ENCODE assay signal across 8 mouse cellular contexts in genomic region chr9:65346476-65347111, GRCm38 (mm10). TPM values are rescaled to one million over a fixed set of nuclear protein-coding genes. Genes with fewer than 3 reads are reported as not detected.
DNase-seq lines count a peak whose midpoint lies in the region; ATAC-seq and TF ChIP-seq lines count a peak whose summit lies in the region.

No protein-coding gene starts in this region.

- DNase-seq in T-cell, adult 2 months (ENCODE audit: low spot score): peak; percentile 51
- peak; percentile 46 to 59 for DNase-seq in cerebellum, adult 2 months
- peak; percentile 49 for DNase-seq in forebrain, postnatal 0 days
- no peak for DNase-seq in hindbrain, embryonic 14.5 days (ENCODE audit: low spot score)
- peak; percentile 14 to 27 for DNase-seq in left cerebral cortex, adult 8-10 months (ENCODE audit: low spot score in 2 of 2)
- peak; percentile 30 for DNase-seq in retina, postnatal 7 days (ENCODE audit: low read depth, low spot score)
- peak; percentile 67 for DNase-seq in thymus, postnatal 4 days

- TF ChIP-seq POLR2A in cerebellum, adult 2 months (IDR thresholded peaks at IDR 0.05; ENCODE audit: borderline replicate concordance, insufficient read depth, low read length): no peak

- no peaks in the 10 kb centered on the region for H3K9me3 ChIP-seq in forebrain, postnatal 0 days (ENCODE audit: low read length)
- no peaks in the 10 kb centered on the region for H3K9me3 ChIP-seq in hindbrain, embryonic 14.5 days (ENCODE audit: control insufficient read depth, low read length)

- TF ChIP-seq CTCF in cerebellum, adult 2 months (IDR thresholded peaks at IDR 0.05; ENCODE audit: borderline replicate concordance, insufficient read depth, low read depth, low read length): no peak
- no peak for TF ChIP-seq CTCF in forebrain, postnatal 0 days (IDR thresholded peaks at IDR 0.05; ENCODE audit: low read depth)

- ATAC-seq in forebrain, postnatal 0 days: peak; percentile 54
- peak; percentile 62 for ATAC-seq in hindbrain, embryonic 14.5 days (ENCODE audit: low FRiP score)

- peak overlapping the region; percentile 67 for H3K4me3 ChIP-seq in cerebellum, adult 2 months (replicated peaks; ENCODE audit: insufficient read depth, low read depth, low read length)
- peak overlapping the region; percentile 99 for H3K4me3 ChIP-seq in forebrain, postnatal 0 days (ENCODE audit: low read depth, low read length)
- H3K4me3 ChIP-seq in hindbrain, embryonic 14.5 days (replicated peaks; ENCODE audit: low read length): peak overlapping the region; percentile 99
- H3K4me3 ChIP-seq in macrophage (ENCODE audit: inconsistent target): peak overlapping the region; percentile 60

- H3K9ac ChIP-seq in forebrain, postnatal 0 days: peak overlapping the region; percentile 93
- H3K9ac ChIP-seq in hindbrain, embryonic 14.5 days: peak overlapping the region; percentile 96

- H3K4me2 ChIP-seq in forebrain, postnatal 0 days (ENCODE audit: low read depth): peak overlapping the region; percentile 87
- peak overlapping the region; percentile 91 for H3K4me2 ChIP-seq in hindbrain, embryonic 14.5 days (replicated peaks)

- H3K4me1 ChIP-seq in cerebellum, adult 2 months (ENCODE audit: control insufficient read depth, insufficient read depth, low read length): peaks cover 3% of the 10 kb centered on the region
- peaks cover 14% of the 10 kb centered on the region for H3K4me1 ChIP-seq in forebrain, postnatal 0 days (ENCODE audit: insufficient read depth)
- peaks cover 15% of the 10 kb centered on the region for H3K4me1 ChIP-seq in hindbrain, embryonic 14.5 days (replicated peaks; ENCODE audit: control insufficient read depth, insufficient read depth, low read length)

- H3K27ac ChIP-seq in cerebellum, adult 2 months (ENCODE audit: insufficient read depth, low read length): 0 out of 2 replicates have a peak overlapping the region, but pooled peaks have one; percentile 9
- H3K27ac ChIP-seq in forebrain, postnatal 0 days (ENCODE audit: low read depth, low read length): peak overlapping the region; percentile 97
- H3K27ac ChIP-seq in hindbrain, embryonic 14.5 days: peak overlapping the region; percentile 92
- peak overlapping the region; percentile 18 for H3K27ac ChIP-seq in macrophage

- peaks cover 47% of the 10 kb centered on the region for H3K79me2 ChIP-seq in macrophage (ENCODE audit: inconsistent target)

- H3K27me3 ChIP-seq in cerebellum, adult 2 months (ENCODE audit: control insufficient read depth, insufficient read depth, low read length): no peaks in the 10 kb centered on the region
- no peaks in the 10 kb centered on the region for H3K27me3 ChIP-seq in forebrain, postnatal 0 days (ENCODE audit: insufficient read depth, low read length)
- no peaks in the 10 kb centered on the region for H3K27me3 ChIP-seq in hindbrain, embryonic 14.5 days (ENCODE audit: control insufficient read depth, insufficient read depth, low read length)

- H3K36me3 ChIP-seq in forebrain, postnatal 0 days (ENCODE audit: insufficient read depth): no peaks in the 10 kb centered on the region
- no peaks in the 10 kb centered on the region for H3K36me3 ChIP-seq in hindbrain, embryonic 14.5 days (replicated peaks; ENCODE audit: control insufficient read depth, insufficient read depth)
- no peaks in the 10 kb centered on the region for H3K36me3 ChIP-seq in macrophage (ENCODE audit: inconsistent target)

- under 1% methylated on average over 77 of the region's 77 CpGs for WGBS in cerebellum, adult 2 months
- WGBS in forebrain, postnatal 0 days: under 1% methylated on average over 75 of the region's 77 CpGs
- under 1% methylated on average over 73 of the region's 77 CpGs for WGBS in hindbrain, embryonic 14.5 days
- WGBS in macrophage (ENCODE audit: missing documents): 0% methylated on average over 57 of the region's 77 CpGs

RNA-seq across cellular contexts. Expression of gene Pdcd7, which starts 0.7 kb away (rescaled TPM):
- polyA plus RNA-seq in cerebellum, adult 2 months (2012; rRNA removed): 19.8 and 20.1 TPM in 2 replicates
- 21.8 and 22.0 TPM in 2 replicates for total RNA-seq in forebrain, postnatal 0 days (2014; rRNA removed)
- 8.5 and 9.2 TPM in 2 replicates for polyA plus RNA-seq in forebrain, postnatal 0 days (2015; fragmentation: Nextera tagmentation; extraction: Ambion mirVana)
- 10.7 and 13.3 TPM in 2 replicates for polyA plus RNA-seq in hindbrain, embryonic 14.5 days (2014; fragmentation: Nextera tagmentation; extraction: Ambion mirVana)
- 10 to 100 TPM; 27.3 to 31.1 (median 27.9) TPM for total RNA-seq in left cerebral cortex, adult 8-10 months (2022)
- total RNA-seq in macrophage (2018; cell fraction: chromatin; rRNA removed): 10 to 100 TPM in 20 of 26 experiments, 1 to 10 TPM in 6; 6.3 to 32.2 (median 14.7) TPM
- total RNA-seq in macrophage (2018; cell fraction: cytosol; rRNA removed): 10 to 100 TPM in 10 of 26 experiments, 1 to 10 TPM in 16; 4.8 to 14.8 (median 9.6) TPM
- total RNA-seq in macrophage (2018; cell fraction: nucleus; rRNA removed): 10 to 100 TPM in 19 of 26 experiments, 1 to 10 TPM in 7; 6.0 to 24.5 (median 12.4) TPM
- polyA plus RNA-seq in macrophage (2018): 10.1 to 13.8 TPM (median 10.9 TPM) in 3 replicates

RNA-seq across cellular contexts. Expression of gene Ubap1l, which starts 14.2 kb away (rescaled TPM):
- 34.2 and 38.1 TPM in 2 replicates for polyA plus RNA-seq in cerebellum, adult 2 months (2012; rRNA removed)
- 3.5 and 7.4 TPM in 2 replicates for total RNA-seq in forebrain, postnatal 0 days (2014; rRNA removed)
- polyA plus RNA-seq in forebrain, postnatal 0 days (2015; fragmentation: Nextera tagmentation; extraction: Ambion mirVana): 0.29 and 0.59 TPM in 2 replicates
- polyA plus RNA-seq in hindbrain, embryonic 14.5 days (2014; fragmentation: Nextera tagmentation; extraction: Ambion mirVana): 2.8 and 4.2 TPM in 2 replicates
- 1 to 10 TPM; 4.0 to 5.0 (median 4.7) TPM for total RNA-seq in left cerebral cortex, adult 8-10 months (2022)
- total RNA-seq in macrophage (2018; cell fraction: chromatin; rRNA removed): 1 to 10 TPM in 17 of 26 experiments, under 1 TPM in 1, not detected in 8; 0.78 to 8.2 (median 3.1) TPM
- under 1 TPM in 2 of 26 experiments, not detected in 24; 0.22 to 0.34 TPM for total RNA-seq in macrophage (2018; cell fraction: cytosol; rRNA removed)
- 1 to 10 TPM in 15 of 26 experiments, under 1 TPM in 6, not detected in 5; 0.63 to 6.4 (median 1.5) TPM for total RNA-seq in macrophage (2018; cell fraction: nucleus; rRNA removed)
- not detected in 3 replicates for polyA plus RNA-seq in macrophage (2018)

RNA-seq across cellular contexts. Expression of gene Kbtbd13, which starts 44.9 kb away (rescaled TPM):
- polyA plus RNA-seq in cerebellum, adult 2 months (2012; rRNA removed): 0.11 and 0.14 TPM in 2 replicates
- total RNA-seq in forebrain, postnatal 0 days (2014; rRNA removed): 1.6 and 1.7 TPM in 2 replicates
- 0.68 and 0.83 TPM in 2 replicates for polyA plus RNA-seq in forebrain, postnatal 0 days (2015; fragmentation: Nextera tagmentation; extraction: Ambion mirVana)
- polyA plus RNA-seq in hindbrain, embryonic 14.5 days (2014; fragmentation: Nextera tagmentation; extraction: Ambion mirVana): 0.52 and 0.70 TPM in 2 replicates
- under 1 TPM in 3 of 4 experiments, not detected in 1; 0.11 to 0.32 (median 0.12) TPM for total RNA-seq in left cerebral cortex, adult 8-10 months (2022)
- not detected for total RNA-seq in macrophage (2018; cell fraction: chromatin; rRNA removed)
- total RNA-seq in macrophage (2018; cell fraction: cytosol; rRNA removed): under 1 TPM in 1 of 26 experiments, not detected in 25; 0.04 TPM
- not detected for total RNA-seq in macrophage (2018; cell fraction: nucleus; rRNA removed)
- not detected in 3 replicates for polyA plus RNA-seq in macrophage (2018)

RNA-seq across cellular contexts. Expression of gene Rasl12, which starts 51.7 kb away (rescaled TPM):
- polyA plus RNA-seq in cerebellum, adult 2 months (2012; rRNA removed): 6.3 and 7.4 TPM in 2 replicates
- total RNA-seq in forebrain, postnatal 0 days (2014; rRNA removed): 7.5 and 8.2 TPM in 2 replicates
- 4.2 and 4.6 TPM in 2 replicates for polyA plus RNA-seq in forebrain, postnatal 0 days (2015; fragmentation: Nextera tagmentation; extraction: Ambion mirVana)
- polyA plus RNA-seq in hindbrain, embryonic 14.5 days (2014; fragmentation: Nextera tagmentation; extraction: Ambion mirVana): 7.6 and 7.9 TPM in 2 replicates
- 1 to 10 TPM; 2.1 to 3.4 (median 3.2) TPM for total RNA-seq in left cerebral cortex, adult 8-10 months (2022)
- total RNA-seq in macrophage (2018; cell fraction: chromatin; rRNA removed): under 1 TPM in 1 of 26 experiments, not detected in 25; 0.28 TPM
- total RNA-seq in macrophage (2018; cell fraction: cytosol; rRNA removed): not detected
- total RNA-seq in macrophage (2018; cell fraction: nucleus; rRNA removed): not detected
- not detected in 3 replicates for polyA plus RNA-seq in macrophage (2018)

RNA-seq across cellular contexts. Expression of gene Clpx, which starts 52.5 kb away (rescaled TPM):
- polyA plus RNA-seq in cerebellum, adult 2 months (2012; rRNA removed): 26.5 and 27.3 TPM in 2 replicates
- total RNA-seq in forebrain, postnatal 0 days (2014; rRNA removed): 34.9 and 39.0 TPM in 2 replicates
- polyA plus RNA-seq in forebrain, postnatal 0 days (2015; fragmentation: Nextera tagmentation; extraction: Ambion mirVana): 34.4 and 38.7 TPM in 2 replicates
- 41.5 and 43.7 TPM in 2 replicates for polyA plus RNA-seq in hindbrain, embryonic 14.5 days (2014; fragmentation: Nextera tagmentation; extraction: Ambion mirVana)
- 10 to 100 TPM; 28.4 to 30.9 (median 28.9) TPM for total RNA-seq in left cerebral cortex, adult 8-10 months (2022)
- total RNA-seq in macrophage (2018; cell fraction: chromatin; rRNA removed): 10 to 100 TPM; 15.6 to 54.9 (median 32.0) TPM
- 10 to 100 TPM; 13.4 to 26.7 (median 21.4) TPM for total RNA-seq in macrophage (2018; cell fraction: cytosol; rRNA removed)
- total RNA-seq in macrophage (2018; cell fraction: nucleus; rRNA removed): 10 to 100 TPM; 16.6 to 48.0 (median 24.4) TPM
- polyA plus RNA-seq in macrophage (2018): 23.2 to 25.3 TPM (median 25.2 TPM) in 3 replicates

Comparison
In these comparisons a context has a peak if more than half of its experiments do, and no peak if none do; other contexts are left out.
1. H3K27ac ChIP-seq: peak in every context shown above with its lines; median percentile 97 in forebrain, postnatal 0 days; 92 in hindbrain, embryonic 14.5 days; 18 in macrophage; 9 in cerebellum, adult 2 months.